Mouse (Mus musculus): ENCODE measurements around the gene Zfp784.

- no peak for TF ChIP-seq CTCF (IDR thresholded peaks at IDR 0.05; ENCODE audit: low read depth)
- TF ChIP-seq EP300 (IDR thresholded peaks at IDR 0.05; ENCODE audit: low read depth) = no peak
Measured at GRCm38 (mm10) chr7:5038940-5039339, 694 bp upstream of the Zfp784 start.

Measured in heart, postnatal 0 days (tissue).